Mouse (Mus musculus) lung, adult 2 months (tissue): ENCODE results near the gene Zfp961.

ENCODE experiments used
- CTCF ChIP-seq: fragments of 200-500 bp; IDR thresholded peaks from 2 replicates; pipeline ENCODE4 v1.5.1; 2011; ENCODE audit warnings: mild to moderate bottlenecking, low read length, control low read depth; ENCODE audit not compliant: insufficient read depth
- POLR2A ChIP-seq: fragments of 200-500 bp; IDR thresholded peaks from 2 replicates; pipeline ENCODE4 v1.6.1; 2011; ENCODE audit warnings: low read depth, mild to moderate bottlenecking, control low read depth, low read length, borderline replicate concordance; ENCODE audit errors: extremely low read depth

DNA sequence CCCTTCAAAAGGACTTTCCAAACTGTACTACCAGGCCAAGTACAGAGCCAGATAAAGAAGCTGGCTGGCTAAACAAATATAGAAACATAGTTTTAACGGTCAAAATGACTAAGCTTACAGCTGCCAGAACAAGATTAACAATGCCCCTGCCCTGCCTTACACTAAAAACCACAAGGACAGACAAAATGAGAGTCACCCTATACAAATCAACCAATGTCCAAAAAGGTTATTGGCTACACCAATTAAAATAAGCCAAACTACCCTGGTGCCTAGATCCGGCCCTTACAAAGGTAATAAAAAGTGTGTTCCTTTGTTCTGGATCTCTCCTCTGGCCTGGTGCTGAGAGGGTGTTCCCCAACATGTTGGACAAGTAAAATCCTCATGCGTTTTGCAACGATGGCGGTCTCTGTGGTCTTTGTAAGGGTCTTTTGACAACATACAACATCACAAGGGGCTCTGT, 43.0 kb upstream of the Zfp961 start:
- TF ChIP-seq CTCF = no peak
- no peak for TF ChIP-seq POLR2A
